Mouse (Mus musculus) heart, embryonic 11.5 days (tissue): ENCODE data around the gene Arhgef18. TPM values are rescaled to one million over a fixed set of nuclear protein-coding genes. Genes with fewer than 3 reads are reported as not detected.

Experiments
- ATAC-seq: fragments of 200-750 bp; cut with Nextera tagmentation; replicated peaks from 2 replicates; pipeline ENCODE4 v1.8.0; 2017; ENCODE audit warnings: moderate library complexity; ENCODE audit not compliant: insufficient number of reproducible peaks, low FRiP score, low TSS enrichment
- H3K27ac ChIP-seq: fragments of 300-500 bp; sonication (generic); 2 replicates; pipeline ENCODE4 v1.5.1; 2014; ENCODE audit warnings: mild to moderate bottlenecking, low read depth, low read length
- H3K27me3 ChIP-seq: fragments of 300-500 bp; sonication (generic); 2 replicates; pipeline ENCODE4 v1.6.1; 2014; ENCODE audit warnings: mild to moderate bottlenecking, low read length, mixed read lengths; ENCODE audit not compliant: control insufficient read depth, insufficient read depth
- H3K36me3 ChIP-seq: fragments of 300-500 bp; sonication (generic); 2 replicates; pipeline ENCODE4 v1.6.1; 2014; ENCODE audit warnings: mild to moderate bottlenecking, low read length, moderate library complexity, mixed read lengths; ENCODE audit not compliant: control insufficient read depth, insufficient read depth
- H3K4me1 ChIP-seq: fragments of 300-500 bp; sonication (generic); 2 replicates; pipeline ENCODE4 v1.6.1; 2014; ENCODE audit warnings: low read length; ENCODE audit not compliant: control insufficient read depth, insufficient read depth
- H3K4me2 ChIP-seq: fragments of 300-500 bp; sonication (generic); 2 replicates; pipeline ENCODE4 v1.6.1; 2014; ENCODE audit warnings: mild to moderate bottlenecking, moderate library complexity
- H3K4me3 ChIP-seq: fragments of 300-500 bp; sonication (generic); 2 replicates; pipeline ENCODE4 v1.5.1; 2014; ENCODE audit warnings: low read depth, low read length
- H3K9ac ChIP-seq: fragments of 300-500 bp; sonication (generic); 2 replicates; pipeline ENCODE4 v1.6.1; 2014; ENCODE audit warnings: mild to moderate bottlenecking, low read depth, low read length, moderate library complexity
- H3K9me3 ChIP-seq: fragments of 300-500 bp; sonication (generic); replicated peaks from 2 replicates; pipeline ENCODE4 v1.6.1; 2016; ENCODE audit warnings: low read length; ENCODE audit not compliant: control insufficient read depth
- WGBS: fragments of 180-500 bp; shearing (Covaris S2); extraction: QIAGEN DNeasy Blood & Tissue Kit; methylation state at CpG from one replicate; pipeline ENCODE4 v1.1.7; 2014; ENCODE audit not compliant: insufficient replicate concordance; 5-methylcytosine and 5-hydroxymethylcytosine counted together
- polyA plus RNA-seq: library from polyadenylated mRNA; unstranded; fragments of >200 nt; fragmentation: Nextera tagmentation; extraction: Ambion mirVana; gene quantifications from 2 replicates; pipeline ENCODE4 v1.2.1, GENCODE M21; 2014

The Arhgef18 gene
- polyA plus RNA-seq, 1 experiment from 2014 or later = 5.3 TPM

DNA sequence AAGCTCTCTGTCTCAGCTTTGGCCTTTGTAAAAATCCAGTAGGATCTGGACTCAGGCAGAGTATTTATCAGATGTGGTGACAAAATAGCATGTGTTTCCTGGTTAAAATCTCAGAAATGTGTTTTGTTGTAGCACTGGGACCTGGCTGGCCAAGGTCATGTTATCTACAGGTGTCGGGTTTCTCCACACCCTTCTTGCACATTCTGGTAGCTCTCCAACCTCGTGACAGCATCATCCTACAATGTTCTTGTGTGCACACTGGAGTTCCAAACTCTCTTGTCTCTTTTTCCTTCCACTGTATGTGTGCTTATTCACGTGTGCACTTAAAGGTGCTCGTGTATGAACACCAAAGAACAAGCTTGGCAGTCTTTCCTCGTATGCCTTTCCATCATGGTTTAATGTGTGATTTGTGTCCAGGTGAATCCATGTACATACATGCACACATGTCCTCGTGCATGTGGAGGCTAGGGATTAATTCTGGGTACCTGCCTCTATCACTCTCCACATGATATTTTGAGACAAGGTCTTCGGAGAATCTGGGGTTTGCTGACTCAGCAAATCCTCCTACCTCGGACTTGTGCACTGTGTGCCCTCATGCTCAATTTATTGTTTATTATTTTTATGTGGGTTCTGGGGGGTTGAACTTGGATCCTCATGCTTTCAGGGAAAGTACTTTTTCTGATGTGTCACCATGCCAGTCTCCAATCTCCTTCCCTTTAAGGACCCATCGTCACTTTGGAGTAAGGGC is 4.0 kb upstream of the Arhgef18 start:
- Histone ChIP-seq H3K36me3 (no peaks in the 10 kb centered on the region), H3K4me2 (no peak overlapping the region), H3K27ac (no peak overlapping the region), H3K9ac (no peak overlapping the region), H3K9me3 (no peaks in the 10 kb centered on the region), H3K27me3 (no peaks in the 10 kb centered on the region), H3K4me3 (no peak overlapping the region), H3K4me1 (peaks cover 4% of the 10 kb centered on the region; the same call in 1 of the 2 replicates)
- ATAC-seq = no peak
- WGBS = 64% methylated on average over 9 of the region's 9 CpGs

DNA sequence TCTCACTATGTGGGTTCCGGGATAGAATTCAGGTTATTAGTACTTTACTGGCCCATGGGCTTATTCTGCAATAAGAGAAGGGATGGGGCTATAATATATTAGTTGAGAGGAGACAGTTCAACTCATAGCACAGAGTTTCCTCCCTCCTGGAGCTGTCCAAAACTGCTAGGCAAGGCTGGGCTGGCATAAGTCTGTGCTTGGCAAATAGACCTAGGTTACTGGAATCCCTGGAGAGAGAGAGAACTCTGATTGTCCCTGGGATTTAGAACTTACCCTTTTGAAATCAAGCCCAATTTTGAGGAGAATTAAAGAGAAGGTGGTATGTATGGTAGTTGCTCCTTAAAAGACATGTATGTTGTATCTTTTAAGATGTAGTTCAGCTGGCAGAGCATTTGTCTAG is 3.3 kb upstream of the Arhgef18 start:
- no peak overlapping the region for H3K9ac ChIP-seq
- H3K27ac ChIP-seq = no peak overlapping the region
- peaks cover 9% of the 10 kb centered on the region for H3K4me1 ChIP-seq
- 90% methylated on average over 1 of the region's 1 CpGs for WGBS
- no peaks in the 10 kb centered on the region for H3K36me3 ChIP-seq
- ATAC-seq = no peak
- H3K9me3 ChIP-seq = no peaks in the 10 kb centered on the region
- no peak overlapping the region for H3K4me2 ChIP-seq
- no peak overlapping the region for H3K4me3 ChIP-seq
- H3K27me3 ChIP-seq = no peaks in the 10 kb centered on the region

GRCm38 (mm10) chr8:3392293-3392692 is 513 bp upstream of the Arhgef18 start:
- peak overlapping the region; percentile 85 for H3K4me2 ChIP-seq
- H3K4me3 ChIP-seq = peak overlapping the region; percentile 89
- peaks cover 14% of the 10 kb centered on the region for H3K4me1 ChIP-seq
- H3K9me3 ChIP-seq = no peaks in the 10 kb centered on the region
- no peak for ATAC-seq
- no peaks in the 10 kb centered on the region for H3K27me3 ChIP-seq
- no peak overlapping the region for H3K27ac ChIP-seq
- H3K36me3 ChIP-seq = no peaks in the 10 kb centered on the region
- peak overlapping the region; percentile 80; the same call in 1 of the 2 replicates for H3K9ac ChIP-seq
- whole genome bisulfite sequencing = 40% methylated on average over 4 of the region's 4 CpGs

GRCm38 (mm10) chr8:3394600-3394999 is 1.8 kb downstream of the Arhgef18 start:
- Histone ChIP-seq H3K9ac (no peak overlapping the region), H3K9me3 (no peaks in the 10 kb centered on the region), H3K4me1 (peaks cover 14% of the 10 kb centered on the region), H3K4me3 (no peak overlapping the region), H3K4me2 (peak overlapping the region; percentile 85), H3K27me3 (no peaks in the 10 kb centered on the region), H3K36me3 (no peaks in the 10 kb centered on the region), H3K27ac (no peak overlapping the region)
- 23% methylated on average over 6 of the region's 6 CpGs for WGBS
- no peak for ATAC-seq

GRCm38 (mm10) chr8:3395246-3395645 is 2.4 kb downstream of the Arhgef18 start:
- Histone ChIP-seq H3K9ac (no peak overlapping the region), H3K27ac (no peak overlapping the region), H3K9me3 (no peaks in the 10 kb centered on the region), H3K4me3 (no peak overlapping the region), H3K4me2 (no peak overlapping the region), H3K4me1 (peaks cover 14% of the 10 kb centered on the region), H3K36me3 (no peaks in the 10 kb centered on the region), H3K27me3 (no peaks in the 10 kb centered on the region)
- WGBS = 23% methylated on average over 4 of the region's 4 CpGs
- ATAC-seq = no peak

- Histone ChIP-seq H3K27me3 (no peaks in the 10 kb centered on the region), H3K27ac (no peak overlapping the region), H3K4me1 (peaks cover 14% of the 10 kb centered on the region), H3K4me3 (no peak overlapping the region), H3K36me3 (no peaks in the 10 kb centered on the region; the same call in 1 of the 2 replicates), H3K9me3 (no peaks in the 10 kb centered on the region), H3K4me2 (no peak overlapping the region), H3K9ac (no peak overlapping the region)
- 88% methylated on average over 3 of the region's 3 CpGs for WGBS
- no peak for ATAC-seq
Observed at GRCm38 (mm10) chr8:3397597-3397996, 4.8 kb downstream of the Arhgef18 start.

DNA sequence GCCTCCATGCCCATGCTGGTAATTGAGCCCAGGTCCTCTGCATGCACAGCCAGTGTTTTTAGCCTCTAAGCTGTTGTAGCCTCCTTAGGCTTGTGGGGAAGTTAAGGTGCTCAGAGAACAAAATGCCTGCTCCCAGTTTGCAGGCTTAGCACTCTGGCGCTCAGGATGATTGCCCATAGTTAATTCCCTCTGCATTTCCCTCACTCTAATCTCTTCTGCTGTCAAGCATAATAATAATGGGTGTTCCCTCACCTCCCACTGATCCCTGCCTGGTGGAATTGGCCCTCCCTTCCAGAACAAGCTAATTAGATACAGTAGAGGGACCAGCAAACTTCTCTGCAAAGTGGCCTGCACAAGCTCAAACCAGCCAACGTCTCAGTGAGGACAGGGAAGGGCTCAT is 7.7 kb downstream of the Arhgef18 start:
- WGBS = 33% methylated on average over 2 of the region's 2 CpGs
- no peak overlapping the region for H3K9ac ChIP-seq
- no peak overlapping the region for H3K4me2 ChIP-seq
- no peak for ATAC-seq
- 0 out of 2 replicates have a peak, but pooled peaks cover 4% of the 10 kb centered on the region for H3K4me1 ChIP-seq
- H3K27ac ChIP-seq = no peak overlapping the region
- no peaks in the 10 kb centered on the region for H3K27me3 ChIP-seq
- no peaks in the 10 kb centered on the region; the same call in 1 of the 2 replicates for H3K36me3 ChIP-seq
- H3K4me3 ChIP-seq = no peak overlapping the region
- no peaks in the 10 kb centered on the region for H3K9me3 ChIP-seq

DNA sequence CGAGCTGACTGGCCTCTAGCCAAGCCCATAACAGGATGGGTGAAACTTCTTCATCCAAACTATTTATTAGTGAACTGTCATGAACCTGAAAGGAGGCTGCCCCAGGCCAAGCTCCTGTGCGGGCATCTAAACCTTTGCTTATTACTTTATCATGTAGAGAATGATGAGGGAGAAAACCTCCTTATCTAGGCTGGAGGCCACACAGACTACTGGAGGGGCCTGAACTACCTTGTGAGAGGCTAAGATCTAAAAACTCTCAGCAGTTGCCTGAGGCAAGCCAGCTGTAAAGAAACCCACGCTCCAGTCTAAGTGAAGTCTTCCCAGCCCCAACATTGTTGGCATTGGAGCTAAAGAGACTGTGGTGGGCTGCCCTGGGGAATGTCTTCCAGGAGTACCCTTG is 14.6 kb downstream of the Arhgef18 start:
- Histone ChIP-seq H3K9ac (no peak overlapping the region), H3K27me3 (no peaks in the 10 kb centered on the region), H3K4me2 (no peak overlapping the region), H3K4me3 (no peak overlapping the region), H3K27ac (no peak overlapping the region), H3K36me3 (no peaks in the 10 kb centered on the region), H3K4me1 (peaks cover 6% of the 10 kb centered on the region; the same call in 1 of the 2 replicates), H3K9me3 (no peaks in the 10 kb centered on the region)
- no peak for ATAC-seq
- 72% methylated on average over 3 of the region's 3 CpGs for WGBS

- ATAC-seq = no peak
Observed at GRCm38 (mm10) chr8:3411085-3411484, 18.3 kb downstream of the Arhgef18 start.

More at GRCm38 (mm10) chr8:3411085-3411484, 18.3 kb downstream of the Arhgef18 start:
- Histone ChIP-seq H3K4me1 (peaks cover 14% of the 10 kb centered on the region), H3K9me3 (no peaks in the 10 kb centered on the region), H3K4me3 (no peak overlapping the region), H3K27ac (no peak overlapping the region), H3K4me2 (no peak overlapping the region), H3K36me3 (no peaks in the 10 kb centered on the region), H3K27me3 (no peaks in the 10 kb centered on the region), H3K9ac (no peak overlapping the region)
- WGBS = 64% methylated on average over 2 of the region's 2 CpGs
